Mouse (Mus musculus) G1E (cell line): ENCODE results near the gene Ybx1. TPM values are rescaled to one million over a fixed set of nuclear protein-coding genes. Genes with fewer than 3 reads are reported as not detected.
A peak's percentile ranks its signal among the peaks of the same experiment; 100 is the strongest.

Experiments used
- ATAC-seq: 2 replicates; pipeline ENCODE4 v1.8.0; 2016; ENCODE audit warnings: mild to moderate bottlenecking; ENCODE audit not compliant: insufficient number of reproducible peaks, poor library complexity, low FRiP score, severe bottlenecking; ENCODE audit errors: extremely low read depth
- DNase-seq: peaks from one replicate; pipeline ENCODE4 v3.0.0; 2012; ENCODE audit warnings: low spot score
- H3K27me3 ChIP-seq: 2 replicates; pipeline ENCODE4 v1.6.1; 2012; ENCODE audit warnings: mild to moderate bottlenecking, low read length, inconsistent platforms; ENCODE audit not compliant: insufficient read depth
- H3K36me3 ChIP-seq: replicated peaks from 2 replicates; pipeline ENCODE3; 2012; ENCODE audit warnings: mild to moderate bottlenecking, inconsistent platforms
- H3K4me1 ChIP-seq: 2 replicates; pipeline ENCODE4 v1.6.1; 2012; ENCODE audit warnings: low read depth, low read length, inconsistent platforms, mixed read lengths; ENCODE audit not compliant: insufficient read depth
- H3K4me3 ChIP-seq: 2 replicates; pipeline ENCODE4 v1.5.1; 2012; ENCODE audit warnings: low read depth, mild to moderate bottlenecking, inconsistent platforms, low read length, moderate library complexity, mixed read lengths
- H3K9me3 ChIP-seq: replicated peaks from 2 replicates; pipeline ENCODE4 v1.6.1; 2012; ENCODE audit warnings: inconsistent platforms
- CTCF ChIP-seq: IDR thresholded peaks from 2 replicates; pipeline ENCODE4 v1.5.1; 2012; ENCODE audit warnings: low read depth, low read length, inconsistent platforms, mixed read lengths
- GATA1 ChIP-seq: IDR thresholded peaks from 2 replicates; pipeline ENCODE4 v1.6.1; 2012; ENCODE audit warnings: borderline replicate concordance, low read length, inconsistent platforms, mixed read lengths
- GATA2 ChIP-seq: IDR thresholded peaks from 2 replicates; pipeline ENCODE4 v1.6.1; 2012; ENCODE audit warnings: low read depth, low read length, inconsistent platforms, borderline replicate concordance
- POLR2AphosphoS5 ChIP-seq: IDR thresholded peaks from 2 replicates; pipeline ENCODE4 v1.6.1; 2012; ENCODE audit warnings: low read depth, low read length, inconsistent platforms; ENCODE audit not compliant: insufficient replicate concordance
- TAL1 ChIP-seq: conservative IDR thresholded peaks from 2 replicates; pipeline ENCODE4 v1.6.1; 2012; ENCODE audit warnings: low read depth, low read length, inconsistent platforms, mixed read lengths
- polyA plus RNA-seq: library from polyadenylated mRNA; stranded (reverse); fragments of >175 nt; gene quantifications from 2 replicates; pipeline ENCODE4 v1.2.3, GENCODE M21; 2012
- total RNA-seq, 2 experiments: library from RNA; stranded (forward) in 1 of 2; stranded (reverse) in 1 of 2; fragments of 200-1000 nt in 1 of 2; fragments of >200 nt in 1 of 2; fragmentation: Nextera tagmentation in 1 of 2; gene quantifications; 2 replicates each; pipeline ENCODE4 v1.2.3; 2014 to 2017

Gene Ybx1
- total and polyA plus RNA-seq, 3 experiments = 1,332 to 2,579 (median 2,303) TPM

GRCm38 (mm10) chr4:119247462-119248235 lies 46.8 kb downstream of the Ybx1 start:
- H3K36me3 ChIP-seq = peaks cover 52% of the 10 kb centered on the region
- TF ChIP-seq GATA1 = no peak
- TF ChIP-seq POLR2AphosphoS5 = no peak
- 0 out of 2 replicates have a peak, but pooled peaks have one; percentile 9 for TF ChIP-seq CTCF

DNA sequence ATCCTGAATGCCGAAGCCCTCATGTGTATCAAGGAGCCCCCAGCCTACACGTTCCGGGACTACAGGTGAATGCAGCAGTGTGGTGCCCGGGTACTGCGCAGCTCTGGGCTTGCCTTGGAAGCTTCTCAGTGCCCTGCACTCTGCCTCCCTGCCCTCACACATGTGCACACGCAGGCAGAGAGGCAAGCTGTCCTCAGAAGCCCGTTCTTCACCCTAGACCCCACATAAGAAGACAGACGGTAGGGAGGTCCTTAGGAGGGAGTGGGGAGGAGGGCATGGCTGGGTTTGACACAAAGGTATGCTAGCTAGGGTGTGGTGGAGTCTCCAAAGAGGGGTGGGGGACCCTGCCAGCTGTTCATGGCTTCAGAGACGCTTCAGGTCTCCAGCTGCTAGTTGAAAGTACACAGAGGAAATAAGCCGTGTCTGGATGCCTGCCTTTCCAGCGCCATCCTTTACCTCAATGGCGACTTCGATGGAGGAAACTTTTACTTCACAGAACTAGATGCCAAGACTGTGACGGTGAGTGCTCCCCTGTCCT lies 47.6 kb downstream of the Ybx1 start:
- Histone ChIP-seq H3K27me3 (peaks cover 10% of the 10 kb centered on the region), H3K9me3 (no peaks in the 10 kb centered on the region), H3K4me1 (0 out of 2 replicates have a peak, but pooled peaks cover 2% of the 10 kb centered on the region), H3K36me3 (peaks cover 61% of the 10 kb centered on the region), H3K4me3 (no peak overlapping the region)
- DNase-seq = no peak
- TF ChIP-seq GATA2 (no peak), GATA1 (no peak)
- ATAC-seq = no peak

More at GRCm38 (mm10) chr4:119247462-119248235, 46.8 kb downstream of the Ybx1 start:
- peaks cover 18% of the 10 kb centered on the region for H3K27me3 ChIP-seq
- H3K4me1 ChIP-seq = 0 out of 2 replicates have a peak, but pooled peaks cover 2% of the 10 kb centered on the region
- no peaks in the 10 kb centered on the region for H3K9me3 ChIP-seq
- ATAC-seq (peak; percentile 40), DNase-seq (peak; percentile 28)
- H3K4me3 ChIP-seq = no peak overlapping the region

DNA sequence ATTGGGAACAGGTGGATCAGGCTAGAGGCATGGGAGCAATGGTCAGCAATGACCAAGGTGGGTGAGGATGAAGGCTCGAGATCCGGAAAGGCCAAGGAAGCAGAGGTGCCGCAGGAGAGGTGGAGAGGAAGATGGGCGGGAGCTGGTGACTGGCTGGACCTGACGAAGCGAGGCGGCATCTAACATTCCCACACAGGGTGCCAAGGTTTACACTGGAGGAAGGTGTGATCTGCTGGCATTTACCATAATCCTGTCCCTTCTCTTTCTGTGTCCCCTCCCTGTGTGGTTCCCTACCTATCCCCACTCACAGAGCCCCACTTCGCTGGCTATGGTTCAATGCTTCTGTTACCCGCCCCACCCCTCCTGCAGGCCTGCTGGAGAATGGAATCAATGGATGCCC lies 48.4 kb downstream of the Ybx1 start:
- no peak for ATAC-seq
- Histone ChIP-seq H3K36me3 (peaks cover 69% of the 10 kb centered on the region), H3K4me1 (0 out of 2 replicates have a peak, but pooled peaks cover 2% of the 10 kb centered on the region), H3K27me3 (peaks cover 4% of the 10 kb centered on the region), H3K4me3 (no peak overlapping the region), H3K9me3 (no peaks in the 10 kb centered on the region)
- no peak for TF ChIP-seq GATA2
- no peak for TF ChIP-seq POLR2AphosphoS5
- no peak for TF ChIP-seq CTCF
- TF ChIP-seq GATA1 = no peak
- TF ChIP-seq TAL1 = no peak
- no peak for DNase-seq

GRCm38 (mm10) chr4:119245556-119245955 lies 48.8 kb downstream of the Ybx1 start:
- Histone ChIP-seq H3K36me3 (peaks cover 72% of the 10 kb centered on the region), H3K4me3 (no peak overlapping the region), H3K9me3 (no peaks in the 10 kb centered on the region), H3K27me3 (peaks cover 4% of the 10 kb centered on the region), H3K4me1 (0 out of 2 replicates have a peak, but pooled peaks cover 2% of the 10 kb centered on the region)
- no peak for TF ChIP-seq CTCF
- no peak for TF ChIP-seq GATA1
- TF ChIP-seq POLR2AphosphoS5 = no peak
- no peak for TF ChIP-seq TAL1
- TF ChIP-seq GATA2 = no peak
- DNase-seq (no peak), ATAC-seq (no peak)

DNA sequence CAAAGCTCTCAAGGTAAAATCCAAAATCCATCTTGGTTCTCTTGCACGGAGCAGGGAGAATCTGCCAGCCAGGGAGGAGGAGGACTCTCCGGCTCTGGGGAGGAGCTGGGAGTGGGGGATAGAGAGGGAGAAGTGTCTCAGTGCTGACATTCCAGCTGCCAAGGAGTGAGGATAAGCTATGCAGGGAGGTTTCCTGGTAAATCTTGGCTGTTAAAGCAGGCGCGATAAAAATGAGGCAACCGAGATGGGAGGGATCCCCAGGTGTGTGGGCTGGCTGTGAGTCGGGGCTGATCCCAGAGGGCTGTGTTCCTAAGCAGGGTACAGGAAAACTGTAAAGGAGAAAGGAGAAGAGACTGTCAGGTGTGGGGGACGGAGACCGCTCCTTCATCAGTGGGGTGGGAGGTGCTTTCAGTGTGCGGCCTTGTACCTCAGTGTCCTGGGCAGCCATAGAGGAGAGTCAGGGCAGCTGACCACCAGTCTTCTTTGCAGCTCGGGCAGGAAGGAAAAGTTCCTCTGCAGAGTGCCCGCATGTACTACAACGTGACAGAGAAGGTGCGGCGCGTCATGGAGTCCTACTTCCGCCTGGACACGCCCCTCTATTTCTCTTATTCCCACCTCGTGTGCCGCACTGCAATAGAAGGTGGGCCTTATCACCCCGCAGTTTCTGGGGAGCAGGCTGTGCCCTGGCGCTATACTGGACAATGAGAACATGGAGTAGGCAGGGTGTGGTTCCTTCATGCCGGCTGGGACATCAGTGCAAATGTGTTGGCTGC lies 49.8 kb downstream of the Ybx1 start:
- Histone ChIP-seq H3K36me3 (peaks cover 75% of the 10 kb centered on the region), H3K27me3 (no peaks in the 10 kb centered on the region), H3K4me1 (0 out of 2 replicates have a peak, but pooled peaks cover 2% of the 10 kb centered on the region), H3K9me3 (no peaks in the 10 kb centered on the region), H3K4me3 (no peak overlapping the region)
- ATAC-seq = no peak
- no peak for DNase-seq
- no peak for TF ChIP-seq TAL1
- no peak for TF ChIP-seq GATA1
- no peak for TF ChIP-seq CTCF
- TF ChIP-seq POLR2AphosphoS5 = no peak
- no peak for TF ChIP-seq GATA2

DNA sequence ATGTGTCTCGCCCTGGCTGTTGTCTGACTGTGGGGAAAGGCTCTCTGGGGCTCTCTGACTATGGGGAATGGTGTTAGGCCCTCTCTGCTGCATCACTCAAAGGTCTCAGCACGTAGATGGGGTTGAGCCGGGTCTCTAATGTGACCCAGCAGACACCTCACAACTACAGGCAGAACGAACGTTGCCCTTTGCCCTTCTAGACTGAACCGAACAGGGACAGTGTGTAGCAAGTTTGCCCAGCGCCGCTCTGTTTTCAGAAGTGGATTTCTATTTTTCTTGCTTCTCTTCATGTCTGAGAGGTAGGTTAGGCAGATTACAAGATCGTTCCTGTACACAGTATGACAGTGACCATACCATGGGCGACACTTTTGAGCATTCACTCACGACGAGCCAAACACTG lies 51.8 kb downstream of the Ybx1 start:
- peaks cover 82% of the 10 kb centered on the region for H3K36me3 ChIP-seq
- no peaks in the 10 kb centered on the region for H3K9me3 ChIP-seq
- no peak for TF ChIP-seq POLR2AphosphoS5
- no peak for TF ChIP-seq GATA2
- DNase-seq (no peak), ATAC-seq (no peak)
- H3K4me3 ChIP-seq = no peak overlapping the region
- peaks cover 7% of the 10 kb centered on the region; the same call in 1 of the 2 replicates for H3K4me1 ChIP-seq
- no peaks in the 10 kb centered on the region for H3K27me3 ChIP-seq
